Mouse (Mus musculus) adrenal gland, postnatal 4 days (tissue): ENCODE results near the gene Olfr1307. TPM values are rescaled to one million over a fixed set of nuclear protein-coding genes. Genes with fewer than 3 reads are reported as not detected.

Source experiments
- DNase-seq, 2 experiments: peaks; one replicate each; pipeline ENCODE4 v3.0.0; 2021 to 2022; ENCODE audit warnings: low spot score in 2 of 2, mixed read lengths in 2 of 2
- long read RNA-seq, 2 experiments: library from polyadenylated mRNA; stranded (forward); transcript quantifications; one replicate each; pipeline ENCODE4 v2.0.0; 2021
- total RNA-seq, 2 experiments: library from RNA; stranded (reverse); gene quantifications; 2 replicates each; pipeline ENCODE4 v1.2.3; 2021

Gene Olfr1307
- not detected for total RNA-seq
- long read RNA-seq, experiment 1, result 0 reads
- long read RNA-seq, experiment 2, result 0 reads

DNA sequence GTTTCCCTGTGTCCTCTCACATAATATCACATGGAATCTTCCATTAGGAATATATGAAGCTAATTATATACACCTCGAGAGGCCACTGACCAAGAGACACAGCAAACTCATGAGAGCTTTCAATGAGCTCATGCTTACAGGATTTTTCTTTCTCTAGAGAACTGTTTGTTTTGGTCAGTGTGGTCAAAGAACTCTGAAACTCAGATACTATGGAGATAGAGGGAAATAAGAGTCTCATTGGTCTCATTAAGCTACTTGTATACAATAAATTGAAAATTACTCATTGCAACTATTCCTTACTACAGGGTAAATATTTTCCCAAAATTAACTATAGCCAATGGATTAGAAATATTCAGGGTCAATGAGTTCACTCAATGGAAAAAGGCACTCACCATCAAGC, at the start of gene Olfr1307:
TSS of gene Olfr1307 (minus strand) at position 101 of the 400 bp plus-strand sequence.
- no peak for DNase-seq

GRCm38 (mm10) chr2:111990181-111990580, 40.9 kb upstream of the Olfr1307 start, which contains the start of gene Olfr1309:
Gene Olfr1309, minus strand, starts transcription at chr2:111990281.
- DNase-seq, result no peak

DNA sequence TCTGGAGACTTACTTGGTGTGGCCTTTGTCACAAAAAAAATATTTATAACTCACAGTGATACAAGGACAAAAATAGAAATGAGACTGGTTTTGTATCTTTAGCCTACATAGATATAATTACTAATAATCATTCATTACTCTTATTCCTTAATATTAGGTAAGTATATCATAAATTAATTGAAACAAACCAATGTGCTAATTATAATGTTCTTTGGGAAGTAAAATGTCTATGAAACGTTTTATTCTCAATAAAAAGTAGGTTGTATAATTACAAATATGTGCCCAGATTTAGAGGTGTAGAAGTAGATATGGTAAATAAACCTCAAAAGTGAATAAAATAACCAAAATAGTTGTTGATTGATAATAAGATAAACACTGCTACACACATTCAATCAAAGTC, 15.6 kb upstream of the Olfr1307 start, which contains the start of gene Olfr1308:
TSS of gene Olfr1308 (minus strand) at position 101 of the 400 bp plus-strand sequence.
- no peak for DNase-seq

DNA sequence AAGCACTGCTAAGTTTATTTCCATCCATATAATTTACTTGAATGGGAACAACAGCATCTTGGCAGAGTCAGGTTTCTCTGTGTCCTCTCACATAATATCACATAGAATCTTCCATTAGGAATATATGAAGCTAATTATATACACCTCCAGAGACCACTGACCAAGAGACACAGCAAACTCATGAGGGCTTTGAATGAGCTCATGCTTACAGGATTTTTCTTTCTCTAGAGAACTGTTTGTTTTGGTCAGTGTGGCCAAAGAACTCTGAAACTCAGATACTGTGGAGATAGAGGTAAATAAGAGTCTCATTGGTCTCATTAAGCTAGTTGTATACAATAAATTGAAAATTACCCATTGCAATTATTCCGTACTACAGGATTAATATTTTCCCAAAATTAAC, 33.1 kb downstream of the Olfr1307 start, which contains the start of gene Olfr1306:
TSS of gene Olfr1306 (minus strand) at position 101 of the 400 bp plus-strand sequence.
- no peak for DNase-seq

Other genes starting within 250 kb of the Olfr1307 start
- not detected for gene Olfr1301, start 198.4 kb downstream of the Olfr1307 start, total RNA-seq
- not detected for gene Olfr1302, start 172.0 kb downstream of the Olfr1307 start, total RNA-seq
- not detected for gene Olfr1303, start 129.1 kb downstream of the Olfr1307 start, total RNA-seq
- gene Olfr1305, start 72.3 kb downstream of the Olfr1307 start, total RNA-seq, result not detected
- gene Olfr1306, start 33.2 kb downstream of the Olfr1307 start, total RNA-seq, result not detected
- gene Olfr1308, start 15.5 kb upstream of the Olfr1307 start, total RNA-seq, result not detected
- not detected for gene Olfr1309, start 40.8 kb upstream of the Olfr1307 start, total RNA-seq
- not detected for gene Olfr1310, start 63.3 kb upstream of the Olfr1307 start, total RNA-seq
- gene Olfr1311, start 75.0 kb upstream of the Olfr1307 start, total RNA-seq, result not detected
- not detected for gene Olfr1312, start 100.8 kb upstream of the Olfr1307 start, total RNA-seq
- not detected for gene Olfr1313, start 128.4 kb upstream of the Olfr1307 start, total RNA-seq
- not detected for gene Olfr1314, start 147.3 kb upstream of the Olfr1307 start, total RNA-seq
- gene Olfr1315-ps1, start 166.0 kb upstream of the Olfr1307 start, total RNA-seq, result not detected
- not detected for gene Olfr1316, start 185.5 kb upstream of the Olfr1307 start, total RNA-seq
- gene Olfr1317, start 190.9 kb upstream of the Olfr1307 start, total RNA-seq, result not detected
- not detected for gene Olfr1318, start 204.8 kb upstream of the Olfr1307 start, total RNA-seq